Mouse (Mus musculus) limb, embryonic 10.5 days (tissue): Measurements from ENCODE around the gene Cep112. TPM values are rescaled to one million over a fixed set of nuclear protein-coding genes. Genes with fewer than 3 reads are reported as not detected.

ENCODE experiments used
- DNase-seq: peaks from one replicate; pipeline ENCODE4 v3.0.0-alpha.2; 2017; ENCODE audit warnings: low spot score
- H3K27ac ChIP-seq: fragments of 300-500 bp; sonication (generic); 2 replicates; pipeline ENCODE4 v1.5.1; 2016; ENCODE audit warnings: mild to moderate bottlenecking
- H3K27me3 ChIP-seq: fragments of 300-500 bp; sonication (generic); 2 replicates; pipeline ENCODE4 v1.6.1; 2016; ENCODE audit warnings: low read depth, mild to moderate bottlenecking; ENCODE audit not compliant: poor library complexity, severe bottlenecking
- H3K36me3 ChIP-seq: fragments of 300-500 bp; sonication (generic); 2 replicates; pipeline ENCODE4 v1.6.1; 2016; ENCODE audit warnings: mild to moderate bottlenecking, moderate library complexity
- H3K4me1 ChIP-seq: fragments of 300-500 bp; sonication (generic); 2 replicates; pipeline ENCODE4 v1.6.1; 2016
- H3K4me3 ChIP-seq: fragments of 300-500 bp; sonication (generic); 2 replicates; pipeline ENCODE4 v1.5.1; 2016; ENCODE audit warnings: mild to moderate bottlenecking, moderate library complexity
- H3K9me3 ChIP-seq: fragments of 300-500 bp; sonication (generic); replicated peaks from 2 replicates; pipeline ENCODE4 v1.6.1; 2016; ENCODE audit warnings: mild to moderate bottlenecking
- WGBS: fragments of 180-500 bp; shearing (Covaris S2); methylation state at CpG from one replicate; pipeline ENCODE4 v1.1.7; 2016; 5-methylcytosine and 5-hydroxymethylcytosine counted together
- polyA plus RNA-seq: library from polyadenylated mRNA; unstranded; fragments of >200 nt; fragmentation: Nextera tagmentation; extraction: Ambion mirVana; gene quantifications from 2 replicates; pipeline ENCODE4 v1.2.1, GENCODE M21; 2016

Gene Cep112
- polyA plus RNA-seq, 1 experiment from 2014 or later: 12.3 TPM

- Histone ChIP-seq H3K4me3 (no peak overlapping the region), H3K9me3 (no peaks in the 10 kb centered on the region), H3K36me3 (no peaks in the 10 kb centered on the region), H3K27me3 (no peaks in the 10 kb centered on the region), H3K4me1 (peaks cover 3% of the 10 kb centered on the region; the same call in 1 of the 2 replicates), H3K27ac (no peak overlapping the region)
- DNase-seq: no peak
- 80% methylated on average over 2 of the region's 2 CpGs for WGBS
Measured at GRCm38 (mm10) chr11:108655574-108655973, 230.6 kb downstream of the Cep112 start.

GRCm38 (mm10) chr11:108682014-108682413 is 257.0 kb downstream of the Cep112 start:
- Histone ChIP-seq H3K27me3 (no peaks in the 10 kb centered on the region), H3K4me1 (no peaks in the 10 kb centered on the region), H3K4me3 (no peak overlapping the region), H3K9me3 (no peaks in the 10 kb centered on the region), H3K36me3 (no peaks in the 10 kb centered on the region), H3K27ac (no peak overlapping the region)
- WGBS: 94% methylated on average over 3 of the region's 3 CpGs
- DNase-seq: no peak

GRCm38 (mm10) chr11:108696563-108696962 is 271.6 kb downstream of the Cep112 start:
- H3K27me3 ChIP-seq: no peaks in the 10 kb centered on the region
- H3K36me3 ChIP-seq: no peaks in the 10 kb centered on the region
- H3K9me3 ChIP-seq: no peaks in the 10 kb centered on the region
- no peak for DNase-seq
- no peak overlapping the region for H3K4me3 ChIP-seq
- WGBS: 87% methylated on average over 4 of the region's 4 CpGs
- H3K27ac ChIP-seq: no peak overlapping the region
- H3K4me1 ChIP-seq: no peaks in the 10 kb centered on the region

GRCm38 (mm10) chr11:108752301-108752700 is 327.3 kb downstream of the Cep112 start:
- DNase-seq: no peak
- Histone ChIP-seq H3K9me3 (no peaks in the 10 kb centered on the region), H3K4me3 (no peak overlapping the region), H3K4me1 (no peaks in the 10 kb centered on the region), H3K36me3 (no peaks in the 10 kb centered on the region), H3K27me3 (no peaks in the 10 kb centered on the region), H3K27ac (no peak overlapping the region)
- WGBS: 74% methylated on average over 7 of the region's 7 CpGs

GRCm38 (mm10) chr11:108752765-108753164 is 327.8 kb downstream of the Cep112 start:
- DNase-seq: no peak
- 93% methylated on average over 2 of the region's 2 CpGs for WGBS
- H3K36me3 ChIP-seq: no peaks in the 10 kb centered on the region
- 0 out of 2 replicates have a peak, but pooled peaks cover 2% of the 10 kb centered on the region for H3K4me1 ChIP-seq
- H3K27ac ChIP-seq: no peak overlapping the region
- no peaks in the 10 kb centered on the region for H3K9me3 ChIP-seq
- no peak overlapping the region for H3K4me3 ChIP-seq
- H3K27me3 ChIP-seq: no peaks in the 10 kb centered on the region

DNA sequence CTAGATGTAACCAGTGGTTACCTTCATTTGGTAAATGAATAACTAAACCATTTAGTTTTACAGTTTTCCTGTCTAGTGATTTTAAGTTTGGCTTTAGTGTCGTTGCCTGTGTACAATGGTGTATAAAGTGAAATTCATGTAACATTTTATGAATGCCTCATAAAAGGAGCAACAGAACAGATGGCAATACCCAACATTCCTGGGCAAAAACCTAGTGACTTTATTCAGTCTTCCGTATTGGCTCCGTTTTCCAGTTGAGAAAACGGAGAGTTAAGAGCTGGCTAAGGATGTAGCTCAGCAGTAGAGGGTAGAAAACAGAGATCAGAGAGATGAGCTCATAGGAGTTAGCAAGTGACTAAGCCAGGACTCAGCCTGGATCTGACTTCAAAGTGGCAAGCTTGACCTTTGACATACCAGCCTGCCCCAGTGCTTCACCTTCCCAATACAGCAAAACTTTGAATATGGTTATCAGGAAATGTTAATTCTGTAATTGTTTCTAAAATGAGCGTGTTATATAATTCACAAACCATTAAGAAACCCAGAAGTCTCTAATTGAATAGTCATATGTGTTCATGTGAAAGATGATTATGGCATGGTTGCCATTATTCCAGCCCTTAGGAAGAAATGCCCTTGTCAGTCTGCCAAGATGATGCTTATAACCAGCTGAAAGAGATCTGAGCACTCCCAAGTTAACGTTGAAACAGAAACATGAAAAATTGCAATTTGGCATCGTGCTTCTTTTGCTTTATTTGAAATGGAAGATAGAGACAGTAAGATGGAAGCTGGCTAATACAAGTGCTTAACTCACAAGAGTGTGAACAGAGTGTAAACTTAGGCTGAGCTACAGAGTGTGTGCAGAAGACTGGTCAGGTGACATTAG is 328.6 kb downstream of the Cep112 start:
- Histone ChIP-seq H3K27me3 (no peaks in the 10 kb centered on the region), H3K9me3 (no peaks in the 10 kb centered on the region), H3K27ac (no peak overlapping the region), H3K4me3 (no peak overlapping the region), H3K36me3 (no peaks in the 10 kb centered on the region), H3K4me1 (peaks cover 7% of the 10 kb centered on the region; the same call in 1 of the 2 replicates)
- 77% methylated on average over 7 of the region's 7 CpGs for WGBS
- DNase-seq: no peak

GRCm38 (mm10) chr11:108757211-108757610 is 332.2 kb downstream of the Cep112 start:
- no peak for DNase-seq
- 84% methylated on average over 2 of the region's 2 CpGs for WGBS
- Histone ChIP-seq H3K9me3 (no peaks in the 10 kb centered on the region), H3K4me1 (peaks cover 7% of the 10 kb centered on the region; the same call in 1 of the 2 replicates), H3K4me3 (no peak overlapping the region), H3K36me3 (no peaks in the 10 kb centered on the region), H3K27ac (no peak overlapping the region), H3K27me3 (no peaks in the 10 kb centered on the region)

DNA sequence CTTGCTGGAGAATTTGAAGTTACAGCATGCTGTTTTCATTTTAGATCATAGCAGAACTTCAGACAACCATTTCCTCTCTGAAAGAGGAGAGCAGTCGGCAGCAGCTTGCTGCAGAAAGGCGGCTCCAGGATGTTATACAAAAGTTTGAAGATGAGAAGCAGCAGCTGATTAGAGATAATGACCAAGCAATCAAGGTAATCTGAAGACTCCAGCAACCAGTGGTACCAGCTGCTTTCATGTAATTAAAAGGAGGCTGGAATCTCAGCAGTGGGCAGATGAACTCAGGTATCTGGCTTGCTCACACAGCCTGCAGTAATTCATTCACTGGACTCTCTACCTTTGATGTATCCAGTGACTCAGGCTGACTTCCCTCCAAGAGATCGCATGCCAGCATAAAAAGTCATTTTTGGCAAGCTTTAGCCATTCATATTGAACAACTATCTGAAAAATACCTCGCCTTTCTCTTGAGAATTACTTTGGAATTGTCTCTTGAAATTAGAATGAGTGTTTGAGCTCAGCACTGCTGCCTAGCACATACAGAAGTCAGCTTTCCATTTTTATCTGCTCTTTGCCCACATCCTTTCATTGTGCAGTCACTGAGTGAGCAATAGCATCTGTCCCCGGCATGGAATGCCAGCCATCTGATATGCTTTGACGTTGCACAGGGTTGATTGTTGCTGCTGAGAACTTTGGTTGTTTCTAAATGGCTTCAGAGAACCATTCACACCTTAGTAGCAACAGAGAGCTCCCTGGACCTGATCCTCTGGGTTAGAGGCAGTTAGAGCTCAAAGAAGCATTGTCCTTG is 332.8 kb downstream of the Cep112 start:
- Histone ChIP-seq H3K4me1 (peaks cover 7% of the 10 kb centered on the region; the same call in 1 of the 2 replicates), H3K36me3 (no peaks in the 10 kb centered on the region), H3K27ac (no peak overlapping the region), H3K27me3 (no peaks in the 10 kb centered on the region), H3K4me3 (no peak overlapping the region), H3K9me3 (no peaks in the 10 kb centered on the region)
- DNase-seq: no peak
- WGBS: 50% methylated on average over 6 of the region's 6 CpGs

DNA sequence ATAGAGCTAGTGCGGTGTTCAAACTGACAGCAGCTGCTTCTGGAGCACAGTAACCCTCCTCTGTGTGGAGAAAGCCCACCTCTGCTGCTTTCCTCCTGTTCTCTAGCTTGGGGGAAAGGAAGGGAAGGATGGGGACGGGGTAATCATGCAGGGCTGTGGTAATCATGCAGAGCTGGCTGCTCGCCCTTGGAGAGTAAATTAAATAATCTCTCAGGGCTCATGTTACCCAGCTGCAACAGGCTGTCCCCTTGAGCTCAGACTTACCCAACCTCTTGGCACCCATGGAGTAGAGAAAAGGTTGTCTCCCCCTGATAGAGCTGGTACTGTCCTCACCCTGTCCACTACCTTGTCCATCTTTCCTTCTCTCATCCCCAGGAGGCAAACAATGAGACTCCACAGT is 345.1 kb downstream of the Cep112 start:
- WGBS: 65% methylated on average over 3 of the region's 3 CpGs
- Histone ChIP-seq H3K4me3 (no peak overlapping the region), H3K27me3 (no peaks in the 10 kb centered on the region), H3K9me3 (no peaks in the 10 kb centered on the region), H3K27ac (no peak overlapping the region), H3K36me3 (no peaks in the 10 kb centered on the region), H3K4me1 (peaks cover 4% of the 10 kb centered on the region)
- no peak for DNase-seq

DNA sequence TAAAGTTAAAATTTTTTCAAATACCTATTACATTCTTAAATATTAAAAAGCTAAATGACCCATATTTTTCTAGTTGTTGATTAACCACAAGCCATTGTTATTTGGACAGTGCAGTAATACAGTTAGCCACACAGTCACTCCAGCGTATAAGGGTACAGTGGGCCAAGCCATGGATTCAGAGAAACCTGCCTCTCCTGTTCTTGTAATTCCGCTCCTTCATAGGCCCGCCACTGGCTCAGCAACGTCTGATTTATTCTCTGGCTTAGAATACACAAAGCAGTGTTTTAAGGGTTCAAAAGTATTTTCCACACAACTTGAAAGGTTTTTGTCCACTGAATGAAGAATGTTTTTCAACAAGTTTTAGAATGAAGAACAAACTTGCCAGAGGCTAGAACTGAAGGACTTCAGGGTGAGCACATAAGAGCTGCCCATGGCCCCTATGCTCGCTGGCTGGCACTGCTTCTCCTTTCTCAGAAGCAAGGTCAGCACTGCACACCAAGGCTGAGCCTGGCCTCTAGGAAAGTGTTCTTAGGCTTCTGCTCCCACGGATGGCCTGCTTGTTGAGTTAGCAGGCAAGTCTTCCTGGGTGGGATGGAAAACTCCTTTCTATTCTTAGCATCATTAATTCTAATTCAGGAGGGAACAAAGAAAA is 349.2 kb downstream of the Cep112 start:
- Histone ChIP-seq H3K9me3 (no peaks in the 10 kb centered on the region), H3K27ac (no peak overlapping the region), H3K4me3 (no peak overlapping the region), H3K36me3 (no peaks in the 10 kb centered on the region), H3K27me3 (no peaks in the 10 kb centered on the region), H3K4me1 (peaks cover 19% of the 10 kb centered on the region)
- DNase-seq: no peak
- WGBS: 84% methylated on average over 6 of the region's 6 CpGs

GRCm38 (mm10) chr11:108777158-108777557 is 352.2 kb downstream of the Cep112 start:
- H3K36me3 ChIP-seq: no peaks in the 10 kb centered on the region
- no peak overlapping the region; the same call in 1 of the 2 replicates for H3K27ac ChIP-seq
- WGBS: 53% methylated on average over 3 of the region's 3 CpGs
- DNase-seq: no peak
- no peaks in the 10 kb centered on the region for H3K27me3 ChIP-seq
- no peak overlapping the region for H3K4me3 ChIP-seq
- no peaks in the 10 kb centered on the region for H3K9me3 ChIP-seq
- H3K4me1 ChIP-seq: peaks cover 15% of the 10 kb centered on the region

- H3K27ac ChIP-seq: no peak overlapping the region
- WGBS: 89% methylated on average over 15 of the region's 15 CpGs
- H3K9me3 ChIP-seq: no peaks in the 10 kb centered on the region
- no peaks in the 10 kb centered on the region for H3K36me3 ChIP-seq
- H3K27me3 ChIP-seq: no peaks in the 10 kb centered on the region
- H3K4me3 ChIP-seq: no peak overlapping the region
- H3K4me1 ChIP-seq: peaks cover 15% of the 10 kb centered on the region
- no peak for DNase-seq
Measured at GRCm38 (mm10) chr11:108780271-108781250, 355.6 kb downstream of the Cep112 start.
